Mouse (Mus musculus) kidney, postnatal 0 days (tissue): ENCODE measurements around the gene Dnajb1. TPM values are rescaled to one million over a fixed set of nuclear protein-coding genes. Genes with fewer than 3 reads are reported as not detected.

Experiments used
- ATAC-seq: fragments of 200-750 bp; cut with Nextera tagmentation; replicated peaks from 2 replicates; pipeline ENCODE4 v1.8.0; 2017; ENCODE audit warnings: low read depth, moderate number of reproducible peaks, moderate TSS enrichment, moderate library complexity; ENCODE audit not compliant: low FRiP score
- DNase-seq: peaks from one replicate; pipeline ENCODE4 v3.0.0-alpha.2; 2016; ENCODE audit warnings: low spot score
- H3K27ac ChIP-seq: fragments of 300-500 bp; sonication (generic); 2 replicates; pipeline ENCODE4 v1.5.1; 2014; ENCODE audit warnings: mild to moderate bottlenecking
- H3K27me3 ChIP-seq: fragments of 300-500 bp; sonication (generic); 2 replicates; pipeline ENCODE4 v1.6.1; 2014; ENCODE audit warnings: low read length, mixed read lengths; ENCODE audit not compliant: insufficient read depth
- H3K36me3 ChIP-seq: fragments of 300-500 bp; sonication (generic); 2 replicates; pipeline ENCODE4 v1.6.1; 2014; ENCODE audit warnings: low read length, mixed read lengths; ENCODE audit not compliant: insufficient read depth
- H3K4me1 ChIP-seq: fragments of 300-500 bp; sonication (generic); replicated peaks from 2 replicates; pipeline ENCODE4 v1.6.1; 2014; ENCODE audit warnings: antibody characterized with exemption, low read length, mixed read lengths; ENCODE audit not compliant: insufficient read depth
- H3K4me2 ChIP-seq: fragments of 300-500 bp; sonication (generic); 2 replicates; pipeline ENCODE4 v1.6.1; 2014; ENCODE audit warnings: mild to moderate bottlenecking, low read length, moderate library complexity, mixed read lengths
- H3K4me3 ChIP-seq: fragments of 300-500 bp; sonication (generic); replicated peaks from 2 replicates; pipeline ENCODE4 v1.5.1; 2014; ENCODE audit warnings: low read depth, low read length
- H3K9ac ChIP-seq: fragments of 300-500 bp; sonication (generic); 2 replicates; pipeline ENCODE4 v1.6.1; 2014; ENCODE audit warnings: low read depth, low read length
- H3K9me3 ChIP-seq: fragments of 300-500 bp; sonication (generic); replicated peaks from 2 replicates; pipeline ENCODE4 v1.6.1; 2016; ENCODE audit warnings: low read length, inconsistent platforms, mixed read lengths
- CTCF ChIP-seq: IDR thresholded peaks from 2 replicates; pipeline ENCODE4 v1.5.1; 2016; ENCODE audit warnings: antibody characterized with exemption, low read depth, mild to moderate bottlenecking, moderate library complexity
- WGBS: fragments of 180-500 bp; shearing (Covaris S2); extraction: QIAGEN DNeasy Blood & Tissue Kit; methylation state at CpG from one replicate; pipeline ENCODE4 v1.1.7; 2014; 5-methylcytosine and 5-hydroxymethylcytosine counted together
- polyA plus RNA-seq: library from polyadenylated mRNA; unstranded; fragments of >200 nt; fragmentation: Nextera tagmentation; extraction: Ambion mirVana; gene quantifications from 2 replicates; pipeline ENCODE4 v1.2.1, GENCODE M21; 2015

Gene Dnajb1
- polyA plus RNA-seq, 1 experiment from 2014 or later: 30.2 TPM

GRCm38 (mm10) chr8:83571791-83572190, 36.2 kb upstream of the Dnajb1 start:
- Histone ChIP-seq H3K9ac (no peak overlapping the region), H3K4me2 (no peak overlapping the region), H3K27ac (no peak overlapping the region), H3K4me3 (no peak overlapping the region), H3K36me3 (peaks cover 20% of the 10 kb centered on the region; the same call in 1 of the 2 replicates), H3K4me1 (peaks cover 36% of the 10 kb centered on the region), H3K9me3 (no peaks in the 10 kb centered on the region), H3K27me3 (no peaks in the 10 kb centered on the region)
- DNase-seq: no peak
- ATAC-seq: no peak
- 87% methylated on average over 10 of the region's 10 CpGs for WGBS
- no peak for TF ChIP-seq CTCF

GRCm38 (mm10) chr8:83572246-83572812, 35.7 kb upstream of the Dnajb1 start:
- Histone ChIP-seq H3K4me2 (no peak overlapping the region), H3K27ac (no peak overlapping the region), H3K9me3 (no peaks in the 10 kb centered on the region), H3K4me3 (no peak overlapping the region), H3K27me3 (no peaks in the 10 kb centered on the region), H3K4me1 (peaks cover 37% of the 10 kb centered on the region), H3K36me3 (peaks cover 20% of the 10 kb centered on the region; the same call in 1 of the 2 replicates), H3K9ac (no peak overlapping the region)
- WGBS: 56% methylated on average over 5 of the region's 5 CpGs
- DNase-seq (no peak), ATAC-seq (0 out of 2 replicates have a peak, but pooled peaks have one; percentile 12)
- no peak for TF ChIP-seq CTCF

DNA sequence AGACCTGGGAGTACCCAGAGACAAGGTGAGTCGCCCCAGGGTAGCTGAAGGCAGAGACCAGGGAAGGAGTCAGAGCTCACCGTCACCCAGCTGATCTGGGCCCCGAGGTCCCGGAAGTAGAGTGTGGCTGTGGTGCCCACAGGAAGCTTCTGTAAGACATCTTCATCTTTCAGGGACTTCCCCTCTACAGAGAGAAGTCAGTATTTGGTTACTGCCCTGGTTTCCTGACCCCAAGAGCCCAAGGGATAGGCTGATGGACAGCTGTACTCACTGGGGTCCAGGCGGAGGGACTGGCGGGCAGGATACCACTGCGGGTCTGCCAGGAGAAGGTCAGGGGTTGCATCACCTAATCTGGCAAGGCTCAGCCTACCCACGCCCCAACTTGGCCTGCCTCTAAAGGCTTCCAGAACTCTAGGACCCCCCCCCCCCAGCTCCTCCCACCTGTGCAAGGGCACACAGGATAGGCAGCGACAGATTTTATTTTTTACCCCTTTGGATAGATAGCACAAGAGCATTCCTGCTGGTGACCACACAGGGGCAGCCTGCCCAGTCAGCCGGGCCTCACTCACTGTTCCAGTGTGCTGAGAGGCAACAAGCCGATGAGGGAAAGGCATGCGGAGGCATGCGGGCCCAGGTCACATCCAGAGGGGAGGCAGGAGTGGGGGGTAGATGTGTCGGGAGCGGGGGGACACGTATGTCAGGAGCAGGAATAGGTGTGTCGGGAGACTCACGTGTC, 34.7 kb upstream of the Dnajb1 start:
- ATAC-seq (peak; percentile 33; the same call in 1 of the 2 replicates), DNase-seq (no peak)
- Histone ChIP-seq H3K9me3 (no peaks in the 10 kb centered on the region), H3K36me3 (peaks cover 20% of the 10 kb centered on the region; the same call in 1 of the 2 replicates), H3K4me3 (no peak overlapping the region), H3K27ac (peak overlapping the region; percentile 8; the same call in 1 of the 2 replicates), H3K4me1 (peaks cover 31% of the 10 kb centered on the region), H3K9ac (no peak overlapping the region), H3K4me2 (no peak overlapping the region), H3K27me3 (no peaks in the 10 kb centered on the region)
- TF ChIP-seq CTCF: peak; percentile 57; the same call in 1 of the 2 replicates
- 71% methylated on average over 18 of the region's 18 CpGs for WGBS

DNA sequence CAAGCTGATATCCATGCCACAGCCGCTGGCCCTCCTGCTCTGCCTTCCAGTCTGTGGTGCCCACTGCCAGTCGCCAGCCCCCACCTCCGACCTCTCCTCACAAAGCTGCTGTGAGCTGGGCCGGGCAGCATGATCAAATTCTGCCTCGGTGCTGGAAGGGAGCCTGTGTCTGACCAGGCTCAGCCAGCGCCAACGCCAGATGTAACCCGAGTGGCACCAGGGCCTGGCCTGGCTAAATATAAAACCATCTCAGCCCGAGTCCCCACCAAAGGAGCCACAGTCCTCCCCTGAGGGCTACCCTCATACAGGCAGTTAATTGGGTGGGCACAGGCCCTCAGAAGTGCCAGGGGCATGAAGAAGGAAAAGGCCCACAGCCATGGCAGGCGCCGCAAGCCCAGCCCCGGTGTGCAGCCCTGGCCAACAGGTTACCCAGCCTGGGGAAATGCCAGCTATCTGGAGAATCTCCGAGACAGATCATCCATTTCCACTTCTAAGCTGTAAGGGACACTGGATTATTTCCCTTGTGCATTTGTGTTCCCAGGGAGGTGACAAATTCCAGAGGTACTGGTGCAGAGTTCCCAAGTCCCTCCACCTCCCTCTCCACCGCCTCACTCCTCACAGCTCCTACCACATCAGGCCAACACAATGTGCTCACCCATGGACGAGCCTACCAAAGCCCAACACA, 33.2 kb upstream of the Dnajb1 start:
- DNase-seq (no peak), ATAC-seq (no peak)
- Histone ChIP-seq H3K27ac (peak overlapping the region; percentile 47; the same call in 1 of the 2 replicates), H3K9ac (peak overlapping the region; percentile 24; the same call in 1 of the 2 replicates), H3K36me3 (peaks cover 20% of the 10 kb centered on the region; the same call in 1 of the 2 replicates), H3K9me3 (no peaks in the 10 kb centered on the region), H3K4me3 (no peak overlapping the region), H3K4me2 (no peak overlapping the region), H3K27me3 (no peaks in the 10 kb centered on the region), H3K4me1 (peaks cover 31% of the 10 kb centered on the region)
- TF ChIP-seq CTCF: no peak
- WGBS: 56% methylated on average over 15 of the region's 15 CpGs

GRCm38 (mm10) chr8:83575561-83576515, 32.2 kb upstream of the Dnajb1 start:
- Histone ChIP-seq H3K9me3 (no peaks in the 10 kb centered on the region), H3K4me1 (peaks cover 31% of the 10 kb centered on the region), H3K9ac (no peak overlapping the region), H3K36me3 (peaks cover 13% of the 10 kb centered on the region; the same call in 1 of the 2 replicates), H3K27me3 (no peaks in the 10 kb centered on the region), H3K27ac (peak overlapping the region; percentile 51), H3K4me3 (no peak overlapping the region), H3K4me2 (no peak overlapping the region)
- no peak for DNase-seq
- WGBS: 52% methylated on average over 17 of the region's 17 CpGs
- ATAC-seq: no peak
- TF ChIP-seq CTCF: no peak
